Mouse (Mus musculus): ENCODE results near the gene St5.

Gene St5

GRCm38 (mm10) chr7:109700213-109700612, 3.2 kb downstream of the St5 start:
- DNase-seq: no peak

- DNase-seq: no peak
These were observed 8.1 kb downstream of the St5 start for GRCm38 (mm10) chr7:109695339-109695726.

GRCm38 (mm10) chr7:109694576-109695338, 8.6 kb downstream of the St5 start:
- no peak for DNase-seq

- DNase-seq: peak; percentile 77
These were observed 12.4 kb downstream of the St5 start for GRCm38 (mm10) chr7:109690961-109691360.

DNA sequence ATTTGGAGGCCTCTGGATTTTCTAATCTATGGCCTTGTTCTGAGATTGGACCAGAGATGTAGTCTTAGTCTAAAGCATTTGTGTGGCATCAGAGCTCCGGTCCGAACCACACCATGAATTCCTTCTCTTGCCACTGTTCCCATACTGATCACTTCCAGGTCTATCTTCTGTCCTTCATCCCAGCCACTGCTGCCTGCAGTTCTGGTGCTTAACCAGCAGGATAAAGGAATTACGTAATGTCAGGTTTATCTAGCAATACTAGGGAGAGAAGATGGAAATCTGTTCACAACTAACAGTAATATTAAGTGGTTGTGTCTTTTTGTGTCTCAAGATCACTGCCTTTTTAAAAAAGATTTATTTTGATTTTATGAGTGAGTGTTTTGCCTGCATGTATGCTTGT, 13.3 kb downstream of the St5 start:
- no peak for DNase-seq

- no peak for DNase-seq
These were observed 16.7 kb downstream of the St5 start for GRCm38 (mm10) chr7:109686585-109687128.

GRCm38 (mm10) chr7:109680879-109681278, 22.5 kb downstream of the St5 start:
- no peak for DNase-seq

- no peak for DNase-seq
These were observed 23.1 kb downstream of the St5 start for GRCm38 (mm10) chr7:109680284-109680683.

- DNase-seq: no peak
These were observed 28.3 kb downstream of the St5 start for GRCm38 (mm10) chr7:109674944-109675628.

GRCm38 (mm10) chr7:109671581-109672471, 31.6 kb downstream of the St5 start:
- DNase-seq: peak; percentile 92

GRCm38 (mm10) chr7:109669426-109670170, 33.8 kb downstream of the St5 start:
- peak; percentile 29 for DNase-seq

DNA sequence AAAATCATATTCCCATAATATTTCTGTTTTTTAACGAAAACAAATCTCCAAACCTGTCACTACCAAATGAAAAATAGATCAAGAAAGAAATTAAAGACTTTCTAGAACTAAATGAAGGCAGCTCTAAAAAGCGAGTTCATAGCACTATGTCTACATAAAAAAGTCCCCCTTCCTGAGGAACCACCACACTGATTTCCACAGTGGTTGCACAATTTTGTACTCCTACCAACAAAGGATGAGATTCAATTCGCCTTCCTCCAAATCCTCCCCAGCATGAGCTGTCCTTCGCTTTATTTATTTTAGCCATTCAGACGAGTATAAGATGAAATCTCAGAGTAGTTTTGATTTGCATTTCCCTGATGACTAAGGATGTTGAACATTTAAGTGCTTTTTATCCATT, 36.7 kb downstream of the St5 start:
- no peak for DNase-seq

DNA sequence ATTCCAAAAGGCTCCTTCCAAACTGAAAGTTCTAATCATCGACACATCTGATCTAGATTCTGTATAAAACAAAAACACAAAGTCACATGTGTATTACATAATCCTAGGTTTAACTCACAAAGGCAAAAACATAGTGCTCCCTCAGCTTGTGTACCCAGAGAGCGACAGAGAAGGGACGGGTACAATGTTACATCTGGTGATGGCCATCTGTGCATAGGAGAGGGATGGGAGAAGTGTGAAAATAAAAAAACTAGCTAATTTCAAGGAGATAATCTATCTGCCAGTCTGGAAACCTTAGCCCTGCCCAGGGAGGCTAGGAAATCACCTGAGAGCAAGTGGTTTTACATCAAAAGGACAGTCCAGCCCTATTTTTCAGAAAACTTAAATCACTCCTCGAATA, 40.8 kb downstream of the St5 start:
- no peak for DNase-seq

GRCm38 (mm10) chr7:109659278-109659677, 44.1 kb downstream of the St5 start:
- no peak for DNase-seq

GRCm38 (mm10) chr7:109657884-109658283, 45.5 kb downstream of the St5 start:
- DNase-seq: no peak

GRCm38 (mm10) chr7:109654871-109655270, 48.5 kb downstream of the St5 start:
- DNase-seq: no peak

GRCm38 (mm10) chr7:109648812-109649594, 54.4 kb downstream of the St5 start:
- no peak for DNase-seq

- no peak for DNase-seq
These were observed 56.8 kb downstream of the St5 start for GRCm38 (mm10) chr7:109646574-109646973.

GRCm38 (mm10) chr7:109643305-109643994, 60.0 kb downstream of the St5 start:
- no peak for DNase-seq

- DNase-seq: no peak
These were observed 61.4 kb downstream of the St5 start for GRCm38 (mm10) chr7:109641963-109642362.

DNA sequence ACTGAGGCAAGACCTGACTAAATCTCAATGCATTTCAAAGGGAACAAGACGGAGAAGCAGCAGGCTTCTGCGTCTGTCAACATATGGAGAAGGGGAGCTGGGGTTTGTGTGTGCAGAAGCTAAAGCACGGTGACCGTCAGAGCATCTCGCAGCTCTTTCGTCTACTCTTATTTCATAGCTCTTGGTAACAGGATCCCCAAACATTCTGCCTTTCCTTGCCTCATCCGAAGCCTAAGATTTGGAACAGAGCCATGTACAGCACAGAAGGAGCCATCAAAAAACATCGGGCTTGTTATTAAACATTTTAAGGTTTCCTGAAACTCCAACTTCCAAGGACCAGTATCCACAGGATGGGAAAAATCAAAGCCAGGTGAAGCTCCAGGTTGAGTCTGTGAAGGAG, 62.3 kb downstream of the St5 start:
- no peak for DNase-seq
